Mouse (Mus musculus) liver, embryonic 13.5 days (tissue): ENCODE data around the gene Fsd2. TPM values are rescaled to one million over a fixed set of nuclear protein-coding genes. Genes with fewer than 3 reads are reported as not detected.

Source experiments
- ATAC-seq: fragments of 200-750 bp; cut with Nextera tagmentation; 2 replicates; pipeline ENCODE4 v1.8.0; 2017; ENCODE audit warnings: low read depth, mild to moderate bottlenecking, moderate number of reproducible peaks, moderate library complexity
- DNase-seq: peaks from one replicate; pipeline ENCODE4 v3.0.0; 2022
- H3K27ac ChIP-seq: fragments of 300-500 bp; sonication (generic); 2 replicates; pipeline ENCODE4 v1.5.1; 2015; ENCODE audit warnings: moderate library complexity, mild to moderate bottlenecking, inconsistent platforms
- H3K27me3 ChIP-seq: fragments of 300-500 bp; sonication (generic); 2 replicates; pipeline ENCODE4 v1.6.1; 2015; ENCODE audit warnings: mild to moderate bottlenecking, inconsistent platforms
- H3K36me3 ChIP-seq: fragments of 300-500 bp; sonication (generic); 2 replicates; pipeline ENCODE4 v1.6.1; 2015; ENCODE audit warnings: mild to moderate bottlenecking, inconsistent platforms
- H3K4me1 ChIP-seq: fragments of 300-500 bp; sonication (generic); replicated peaks from 2 replicates; pipeline ENCODE4 v1.6.1; 2015; ENCODE audit warnings: inconsistent platforms
- H3K4me2 ChIP-seq: fragments of 300-500 bp; sonication (generic); 2 replicates; pipeline ENCODE4 v1.6.1; 2015; ENCODE audit warnings: inconsistent platforms, mild to moderate bottlenecking, moderate library complexity
- H3K4me3 ChIP-seq: fragments of 300-500 bp; sonication (generic); replicated peaks from 2 replicates; pipeline ENCODE4 v1.5.1; 2015; ENCODE audit warnings: mild to moderate bottlenecking, inconsistent platforms
- H3K9ac ChIP-seq: fragments of 300-500 bp; sonication (generic); 2 replicates; pipeline ENCODE4 v1.6.1; 2015; ENCODE audit warnings: mild to moderate bottlenecking, inconsistent platforms
- H3K9me3 ChIP-seq: fragments of 300-500 bp; sonication (generic); replicated peaks from 2 replicates; pipeline ENCODE4 v1.6.1; 2016; ENCODE audit warnings: inconsistent platforms
- WGBS: fragments of 180-500 bp; shearing (Covaris S2); methylation state at CpG from one replicate; pipeline ENCODE4 v1.1.7; 2015; ENCODE audit not compliant: insufficient replicate concordance; 5-methylcytosine and 5-hydroxymethylcytosine counted together
- polyA plus RNA-seq: library from polyadenylated mRNA; unstranded; fragments of >200 nt; fragmentation: Nextera tagmentation; extraction: Ambion mirVana; gene quantifications from 2 replicates; pipeline ENCODE4 v1.2.1, GENCODE M21; 2015

Fsd2 gene
- polyA plus RNA-seq, 1 experiment from 2014 or later, result 0.06 TPM

DNA sequence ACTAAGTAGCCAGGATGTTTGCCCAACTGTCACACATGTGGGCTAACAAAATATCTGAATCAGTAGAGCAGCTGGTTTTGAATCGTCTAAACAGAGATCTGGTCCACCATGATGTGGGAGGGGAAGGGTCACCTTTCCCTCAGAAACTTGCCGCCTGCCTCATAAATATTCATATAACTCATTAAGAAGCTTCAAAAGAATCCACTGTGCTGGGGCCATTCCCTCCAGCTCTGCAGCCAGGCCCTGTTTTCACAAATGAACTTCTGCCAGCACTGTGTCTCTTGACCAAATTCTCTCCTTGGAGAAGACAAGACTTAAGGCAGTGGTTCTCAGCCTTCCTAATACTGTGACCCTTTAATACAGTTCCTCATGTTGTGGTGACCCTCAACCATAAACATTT lies 27.2 kb downstream of the Fsd2 start:
- peaks cover 12% of the 10 kb centered on the region for H3K36me3 ChIP-seq
- no peaks in the 10 kb centered on the region for H3K9me3 ChIP-seq

DNA sequence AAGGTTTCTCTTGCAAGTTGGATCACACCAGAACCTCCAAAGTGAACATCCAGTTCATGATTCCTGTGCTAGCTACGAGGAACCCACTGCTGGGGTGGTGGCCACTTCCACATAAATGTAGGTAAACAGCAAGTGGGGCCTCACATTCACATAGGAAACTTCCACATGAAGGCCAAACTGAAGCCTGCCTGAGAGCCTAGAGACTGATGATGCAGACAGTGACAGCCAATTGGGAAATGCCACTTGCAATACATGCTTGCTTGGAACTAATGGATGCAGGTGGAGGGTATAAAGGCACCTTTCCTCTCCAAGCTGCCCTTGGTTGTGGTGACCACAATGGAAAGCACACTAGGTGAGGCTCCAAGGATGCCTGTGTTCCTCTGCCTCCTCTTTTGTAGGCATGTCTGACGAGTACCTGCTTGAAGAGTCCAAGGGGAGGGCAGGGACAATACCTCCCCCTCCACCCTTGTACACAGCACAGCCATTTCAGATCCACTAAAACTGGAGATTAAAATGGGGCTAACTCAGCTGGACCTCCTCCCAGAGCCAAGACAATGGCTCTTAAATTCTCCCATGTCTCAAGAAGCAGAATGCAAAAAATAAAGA lies 28.6 kb downstream of the Fsd2 start:
- Histone ChIP-seq H3K36me3 (peaks cover 26% of the 10 kb centered on the region), H3K27ac (no peak overlapping the region), H3K9me3 (0 out of 2 replicates have a peak, but pooled peaks cover 4% of the 10 kb centered on the region), H3K4me3 (no peak overlapping the region), H3K4me2 (no peak overlapping the region), H3K27me3 (no peaks in the 10 kb centered on the region), H3K9ac (no peak overlapping the region), H3K4me1 (peaks cover 3% of the 10 kb centered on the region)
- DNase-seq (no peak), ATAC-seq (no peak)
- WGBS, result 48% methylated on average over 2 of the region's 2 CpGs

More for the DNA sequence above, 27.2 kb downstream of the Fsd2 start:
- Histone ChIP-seq H3K9ac (no peak overlapping the region), H3K4me2 (no peak overlapping the region), H3K27me3 (no peaks in the 10 kb centered on the region), H3K27ac (no peak overlapping the region), H3K4me1 (peaks cover 3% of the 10 kb centered on the region), H3K4me3 (no peak overlapping the region)
- DNase-seq (no peak), ATAC-seq (no peak)
- 47% methylated on average over 2 of the region's 2 CpGs for WGBS

DNA sequence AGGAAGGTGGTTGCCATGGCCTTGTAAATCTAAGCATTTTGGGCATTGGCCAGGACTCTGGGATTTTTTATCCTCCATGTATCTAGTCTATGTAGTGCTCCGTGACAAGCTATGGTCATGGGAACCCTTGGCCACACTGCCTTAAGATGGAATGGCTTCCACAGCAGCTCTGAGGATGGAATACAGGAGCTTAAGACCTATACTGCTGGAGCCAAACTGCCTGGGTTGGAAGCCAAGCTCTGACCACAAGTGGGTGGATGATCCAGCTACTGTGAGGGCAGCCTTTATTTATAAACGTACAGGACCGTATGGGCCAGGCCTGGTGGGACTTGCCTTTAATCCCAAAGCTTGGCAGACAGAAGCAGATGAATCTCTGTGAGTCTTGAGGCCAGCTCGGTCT lies 30.3 kb downstream of the Fsd2 start:
- Histone ChIP-seq H3K36me3 (peaks cover 43% of the 10 kb centered on the region), H3K27me3 (no peaks in the 10 kb centered on the region), H3K4me1 (peaks cover 3% of the 10 kb centered on the region), H3K9me3 (0 out of 2 replicates have a peak, but pooled peaks cover 4% of the 10 kb centered on the region), H3K27ac (no peak overlapping the region), H3K9ac (no peak overlapping the region), H3K4me3 (no peak overlapping the region), H3K4me2 (no peak overlapping the region)
- WGBS, result 76% methylated on average over 4 of the region's 4 CpGs
- DNase-seq (no peak), ATAC-seq (no peak)

DNA sequence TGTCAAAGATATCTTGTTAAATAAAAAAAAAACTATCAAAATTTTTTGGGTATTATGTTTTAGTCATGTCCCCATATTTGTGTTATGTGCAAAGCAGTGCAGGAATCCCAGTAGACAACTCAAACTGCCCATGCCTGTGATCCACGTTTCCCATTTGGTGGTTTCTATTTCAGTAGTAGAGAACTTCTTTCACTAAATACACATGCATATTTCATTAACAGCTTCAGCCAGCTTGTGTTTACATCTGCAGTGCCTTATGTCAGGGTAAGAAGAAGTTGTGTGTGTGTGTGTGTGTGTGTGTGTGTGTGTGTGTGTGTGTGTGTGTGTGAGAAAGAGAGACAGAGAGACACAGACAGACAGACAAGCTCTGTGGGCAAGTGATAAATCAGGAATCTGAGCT lies 35.3 kb downstream of the Fsd2 start:
- Histone ChIP-seq H3K4me3 (no peak overlapping the region), H3K27ac (no peak overlapping the region), H3K4me1 (no peaks in the 10 kb centered on the region), H3K9me3 (0 out of 2 replicates have a peak, but pooled peaks cover 4% of the 10 kb centered on the region), H3K36me3 (peaks cover 82% of the 10 kb centered on the region), H3K9ac (no peak overlapping the region), H3K4me2 (no peak overlapping the region), H3K27me3 (no peaks in the 10 kb centered on the region)
- DNase-seq, result no peak
- no peak for ATAC-seq
- WGBS, result 80% methylated on average over 1 of the region's 1 CpGs

DNA sequence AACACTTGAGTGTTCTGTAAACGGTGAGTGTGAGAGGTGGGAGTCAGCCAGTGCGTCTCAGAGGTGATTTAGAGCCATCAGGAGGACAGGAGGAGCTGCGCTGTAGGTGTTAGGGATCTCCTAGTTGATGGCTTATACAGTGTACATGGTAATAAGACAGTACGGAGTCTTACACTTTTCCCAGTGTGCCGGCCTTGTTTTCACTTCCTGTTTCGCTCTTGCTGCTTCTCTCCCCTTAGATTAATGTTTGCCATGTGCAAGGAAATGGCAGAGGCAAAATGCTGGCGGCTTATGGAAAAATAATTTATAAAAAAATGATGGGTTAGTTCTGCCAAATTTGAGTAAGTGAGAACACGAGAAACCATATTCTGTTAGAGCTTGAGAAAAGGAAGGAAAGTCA lies 37.8 kb downstream of the Fsd2 start:
- H3K27me3 ChIP-seq, result no peaks in the 10 kb centered on the region
- 82% methylated on average over 8 of the region's 8 CpGs for WGBS
- no peak overlapping the region for H3K4me3 ChIP-seq
- H3K4me2 ChIP-seq, result no peak overlapping the region
- ATAC-seq (no peak), DNase-seq (no peak)
- no peaks in the 10 kb centered on the region for H3K9me3 ChIP-seq
- no peak overlapping the region for H3K9ac ChIP-seq
- peaks cover 78% of the 10 kb centered on the region for H3K36me3 ChIP-seq
- H3K4me1 ChIP-seq, result peaks cover 16% of the 10 kb centered on the region
- H3K27ac ChIP-seq, result no peak overlapping the region

DNA sequence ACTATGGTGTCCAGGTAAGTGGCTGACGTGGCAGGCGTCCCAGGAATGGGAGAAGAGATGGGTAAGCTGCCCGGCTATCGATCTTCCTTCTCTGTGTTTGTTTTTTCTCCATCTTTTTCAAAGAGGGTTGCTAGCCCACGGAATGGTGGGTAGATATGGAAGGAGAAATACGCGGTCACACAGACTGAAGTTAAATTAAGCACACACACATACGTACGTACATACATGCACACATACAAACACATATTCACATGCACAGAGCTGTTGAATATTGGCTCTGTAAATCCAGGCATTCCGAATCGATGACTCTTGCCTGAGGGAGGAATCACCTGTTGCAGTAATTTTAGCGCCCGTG lies 43.1 kb downstream of the Fsd2 start:
- Histone ChIP-seq H3K36me3 (peaks cover 28% of the 10 kb centered on the region), H3K9me3 (no peaks in the 10 kb centered on the region), H3K9ac (peak overlapping the region; percentile 81), H3K4me1 (peaks cover 29% of the 10 kb centered on the region), H3K4me3 (peak overlapping the region; percentile 75), H3K27me3 (0 out of 2 replicates have a peak, but pooled peaks cover 6% of the 10 kb centered on the region), H3K27ac (peak overlapping the region; percentile 73), H3K4me2 (peak overlapping the region; percentile 88)
- ATAC-seq, result peak; percentile 27; the same call in 1 of the 2 replicates
- no peak for DNase-seq
- WGBS, result 7% methylated on average over 13 of the region's 13 CpGs

DNA sequence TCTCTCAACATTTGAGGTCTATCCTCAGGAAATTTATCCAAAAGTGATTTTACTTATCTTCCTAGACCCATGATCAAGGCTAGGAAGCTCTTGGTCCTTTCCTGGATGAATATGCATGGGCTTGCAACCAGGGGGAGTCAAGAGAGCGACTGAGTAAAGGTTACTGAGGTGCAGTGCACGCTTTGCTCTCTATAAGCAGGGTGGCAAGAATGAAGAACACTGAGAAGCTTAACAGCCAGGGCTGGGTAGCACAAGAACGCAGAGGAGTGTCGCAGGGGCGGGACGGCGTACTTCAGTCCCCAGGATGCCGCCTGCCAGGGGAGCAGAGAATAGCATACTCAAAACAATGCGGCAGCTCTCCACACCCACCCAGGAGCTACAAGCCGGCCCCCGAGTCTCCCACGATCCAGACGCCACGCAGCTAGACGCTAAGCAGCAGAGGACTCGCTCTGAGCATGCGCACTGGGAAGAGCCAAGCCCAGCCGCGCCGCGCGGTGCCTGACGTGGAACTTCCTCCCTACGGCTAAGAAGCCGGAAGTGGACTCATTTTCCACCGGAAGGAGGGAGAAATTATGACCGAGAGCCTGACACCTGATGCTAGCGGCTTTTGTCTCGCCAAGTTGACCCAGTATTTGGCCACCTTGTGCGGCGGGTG lies 43.6 kb downstream of the Fsd2 start:
- Histone ChIP-seq H3K4me1 (peaks cover 29% of the 10 kb centered on the region), H3K36me3 (peaks cover 24% of the 10 kb centered on the region), H3K9me3 (no peaks in the 10 kb centered on the region), H3K4me3 (peak overlapping the region; percentile 75), H3K4me2 (peak overlapping the region; percentile 88), H3K27ac (peak overlapping the region; percentile 73), H3K27me3 (0 out of 2 replicates have a peak, but pooled peaks cover 6% of the 10 kb centered on the region), H3K9ac (peak overlapping the region; percentile 81)
- DNase-seq (peak; percentile 72), ATAC-seq (peak; percentile 96)
- under 1% methylated on average over 31 of the region's 31 CpGs for WGBS

DNA sequence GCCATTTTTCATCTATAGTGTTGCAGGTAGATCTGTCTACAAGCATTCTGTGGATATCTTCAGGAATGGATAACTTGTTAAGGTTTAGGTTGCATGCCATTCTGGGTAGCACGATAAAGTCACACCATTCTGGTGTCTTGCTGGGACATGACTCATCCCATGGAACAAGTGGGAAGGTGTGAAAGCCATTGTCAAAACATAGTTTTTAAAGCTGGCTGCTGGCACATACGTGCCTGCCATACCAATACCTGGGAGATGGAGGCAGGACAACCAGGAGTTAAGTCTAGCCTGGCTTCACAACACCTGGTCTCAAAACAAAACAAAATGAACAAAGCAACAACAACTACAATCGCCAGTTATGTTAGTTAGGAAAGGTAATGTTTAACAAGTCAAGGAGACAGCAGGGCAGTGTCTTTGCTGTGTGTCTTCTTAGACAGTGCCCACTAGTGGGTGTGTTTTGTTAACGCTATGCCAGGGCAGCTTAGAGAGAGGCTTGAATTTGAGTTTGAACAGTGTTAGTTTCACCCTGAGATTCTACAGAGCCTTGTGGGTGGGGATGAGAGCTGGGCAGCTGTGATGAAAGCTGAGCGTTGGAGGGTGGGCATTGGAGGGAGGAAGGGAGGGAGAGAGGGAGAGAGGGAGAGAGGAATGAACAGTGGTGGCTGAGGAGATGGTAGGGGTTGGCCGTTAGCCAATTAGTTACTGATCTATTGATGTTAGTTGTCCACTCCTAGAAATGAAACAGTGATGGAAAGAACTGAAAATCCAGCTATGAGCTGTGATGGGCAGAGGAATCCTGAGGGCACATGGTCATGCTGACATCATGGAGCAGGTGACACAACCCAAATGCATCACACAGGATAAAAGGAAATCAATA lies 50.4 kb downstream of the Fsd2 start:
- Histone ChIP-seq H3K27ac (no peak overlapping the region), H3K27me3 (peaks cover 14% of the 10 kb centered on the region), H3K36me3 (no peaks in the 10 kb centered on the region), H3K4me2 (no peak overlapping the region), H3K9me3 (no peaks in the 10 kb centered on the region), H3K4me1 (peaks cover 5% of the 10 kb centered on the region; the same call in 1 of the 2 replicates), H3K9ac (no peak overlapping the region), H3K4me3 (no peak overlapping the region)
- WGBS, result 52% methylated on average over 6 of the region's 6 CpGs
- ATAC-seq, result no peak
- DNase-seq, result no peak

DNA sequence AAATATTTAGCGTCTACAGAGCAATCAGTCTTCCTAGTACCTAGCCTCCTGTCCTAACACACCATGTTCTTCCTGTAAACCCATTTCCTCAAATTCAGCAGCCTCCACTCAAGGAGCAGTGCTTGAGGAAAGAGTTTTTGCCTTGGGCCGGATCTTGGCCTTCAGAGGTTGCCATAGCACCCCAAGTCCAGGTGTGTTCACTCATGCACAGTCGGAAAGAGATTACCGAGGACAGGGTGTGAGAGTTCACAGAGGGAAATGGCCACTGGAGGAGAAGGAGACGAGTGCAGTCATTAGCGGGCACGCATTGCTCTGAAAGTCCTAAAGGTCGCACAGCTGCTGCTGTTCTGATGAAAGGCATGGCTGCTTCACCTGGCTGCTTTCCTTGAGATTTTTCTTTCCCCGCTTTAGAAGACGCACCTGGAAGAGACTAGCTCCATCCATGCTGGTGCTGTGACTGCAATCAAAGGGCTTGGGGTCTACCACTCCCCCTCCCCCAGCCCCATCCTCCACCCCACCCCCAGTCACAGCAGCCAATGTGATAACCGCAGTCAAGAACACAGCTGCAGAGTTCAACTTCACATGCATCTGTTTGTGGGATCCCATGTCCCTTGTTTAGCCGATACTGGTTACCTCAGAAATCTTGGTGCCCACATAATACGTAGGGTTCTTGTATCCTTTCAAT lies 51.7 kb downstream of the Fsd2 start:
- H3K27me3 ChIP-seq, result peaks cover 8% of the 10 kb centered on the region
- no peaks in the 10 kb centered on the region for H3K4me1 ChIP-seq
- no peak overlapping the region for H3K27ac ChIP-seq
- ATAC-seq (no peak), DNase-seq (no peak)
- H3K36me3 ChIP-seq, result no peaks in the 10 kb centered on the region
- H3K9me3 ChIP-seq, result no peaks in the 10 kb centered on the region
- WGBS, result 44% methylated on average over 13 of the region's 13 CpGs
- H3K9ac ChIP-seq, result no peak overlapping the region
- H3K4me3 ChIP-seq, result no peak overlapping the region
- no peak overlapping the region for H3K4me2 ChIP-seq

DNA sequence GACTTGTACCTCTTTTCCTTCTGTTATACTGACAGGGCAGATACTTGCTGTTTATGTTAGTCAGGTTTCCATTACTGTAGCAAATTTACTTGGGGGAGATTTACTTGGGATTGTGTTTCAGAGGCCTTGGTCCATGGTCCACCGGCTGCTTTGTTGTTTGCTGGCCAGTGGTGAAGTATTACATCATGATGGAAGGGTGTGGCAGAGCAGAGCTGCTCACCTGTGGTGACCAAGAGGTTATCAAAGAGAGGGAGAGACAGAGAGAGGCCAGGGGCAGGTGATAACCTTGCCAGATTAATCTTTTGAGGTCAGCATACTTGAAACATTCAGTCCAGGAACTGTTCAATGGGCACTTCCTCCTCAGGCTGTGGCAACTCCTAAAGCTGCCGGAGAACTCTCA lies 65.7 kb downstream of the Fsd2 start:
- no peak overlapping the region for H3K4me3 ChIP-seq
- H3K27ac ChIP-seq, result no peak overlapping the region
- WGBS, result 63% methylated on average over 2 of the region's 2 CpGs
- H3K36me3 ChIP-seq, result no peaks in the 10 kb centered on the region
- peak; percentile 54; the same call in 1 of the 2 replicates for ATAC-seq
- H3K9me3 ChIP-seq, result no peaks in the 10 kb centered on the region
- no peaks in the 10 kb centered on the region; the same call in 1 of the 2 replicates for H3K4me1 ChIP-seq
- no peak for DNase-seq
- H3K4me2 ChIP-seq, result no peak overlapping the region
- H3K9ac ChIP-seq, result no peak overlapping the region
- H3K27me3 ChIP-seq, result peaks cover 4% of the 10 kb centered on the region; the same call in 1 of the 2 replicates

DNA sequence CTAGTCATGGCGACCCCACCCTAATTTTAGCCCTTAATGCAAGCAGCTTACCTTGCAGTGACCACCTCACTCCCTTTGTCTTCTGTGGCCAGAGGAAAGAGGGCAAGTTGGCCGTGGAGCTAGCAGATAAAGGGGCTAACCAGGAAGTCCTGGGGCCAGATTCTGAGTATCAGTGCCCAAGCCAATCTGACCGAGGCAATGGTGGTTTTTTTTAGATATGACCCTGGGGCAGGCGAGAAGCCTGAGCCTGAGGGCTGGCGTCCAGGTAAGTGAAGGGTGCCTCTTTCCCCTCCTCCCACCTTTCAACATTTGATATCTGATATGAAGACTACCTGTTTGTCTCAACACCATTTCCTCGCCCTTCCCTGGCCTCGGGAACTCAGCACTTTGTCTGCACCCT lies 68.6 kb downstream of the Fsd2 start, which contains the start of gene BC048679:
Gene BC048679 (minus strand): TSS at position 101 of the 400 bp plus-strand sequence.
- Histone ChIP-seq H3K4me3 (no peak within 1 kb of the TSS), H3K27ac (no peak within 1 kb of the TSS), H3K9me3 (no peaks in the 10 kb centered on the region), H3K9ac (no peak within 1 kb of the TSS), H3K4me1 (peaks cover under 1% of the 10 kb centered on the region; the same call in 1 of the 2 replicates), H3K36me3 (no peaks in the 10 kb centered on the region), H3K4me2 (no peak within 1 kb of the TSS), H3K27me3 (peaks cover 32% of the 10 kb centered on the region)
- DNase-seq (no peak), ATAC-seq (no peak)
- 38% methylated on average over 7 of the region's 7 CpGs for WGBS
